10 mouse cellular contexts compared by ENCODE assay signal in the genomic region with DNA sequence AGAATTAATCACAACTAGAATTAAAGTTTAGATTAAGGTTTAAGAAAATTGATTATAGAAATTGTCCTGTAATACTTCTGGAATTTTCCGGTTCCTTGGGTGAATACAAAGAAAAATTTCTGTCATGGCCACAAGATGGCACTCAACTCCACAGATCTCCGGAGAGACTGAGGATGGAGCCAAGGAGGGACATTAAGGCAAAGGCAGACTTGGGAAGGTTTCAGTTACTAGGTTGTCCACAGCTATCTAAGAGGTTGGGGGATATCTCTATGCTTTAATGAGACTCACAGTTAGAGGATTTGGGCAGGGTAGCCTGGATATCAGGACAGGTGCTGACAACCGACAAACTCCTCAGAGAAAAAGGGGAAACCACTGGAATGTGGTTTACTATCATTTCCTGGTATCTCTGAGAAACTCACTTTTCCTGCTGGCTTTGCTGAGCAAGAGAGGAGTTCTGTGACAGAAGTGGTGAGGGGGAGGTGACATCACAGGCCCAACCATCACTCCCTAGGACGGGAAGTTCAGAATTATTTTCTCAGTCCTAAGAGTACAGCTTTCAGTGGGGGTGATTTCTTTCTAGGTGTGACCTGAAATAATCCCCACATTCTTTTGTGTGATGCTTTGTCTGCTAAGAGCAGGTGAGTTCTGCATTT. TPM values are rescaled to one million over a fixed set of nuclear protein-coding genes. Genes with fewer than 3 reads are reported as not detected.
DNase-seq lines count a peak whose midpoint lies in the region; ATAC-seq and TF ChIP-seq lines count a peak whose summit lies in the region.
"Had no signal": no experiment of that assay in that cellular context is flagged by ENCODE, and none has a peak within 500 bp of the region (broad histone marks: within the 10 kb centered on the region; RNA-seq: fewer than 3 reads in every experiment).

No protein-coding gene starts in this region.

- H3K9me3 ChIP-seq in forebrain, embryonic 13.5 days (replicated peaks): no peaks in the 10 kb centered on the region
- H3K9me3 ChIP-seq in forebrain, embryonic 11.5 days (ENCODE audit: control insufficient read depth, low read length): no peaks in the 10 kb centered on the region
- no peaks in the 10 kb centered on the region for H3K9me3 ChIP-seq in neural tube, embryonic 11.5 days (ENCODE audit: control insufficient read depth, low read length)
- H3K9me3 ChIP-seq in hindbrain, postnatal 0 days (ENCODE audit: low read length): no peaks in the 10 kb centered on the region

- no peak overlapping the region for H3K4me3 ChIP-seq in forebrain, embryonic 13.5 days
- H3K4me3 ChIP-seq in forebrain, embryonic 11.5 days (ENCODE audit: low read depth, low read length): no peak overlapping the region
- no peak overlapping the region for H3K4me3 ChIP-seq in neural tube, embryonic 11.5 days (ENCODE audit: low read depth, low read length)
- no peak overlapping the region for H3K4me3 ChIP-seq in hindbrain, postnatal 0 days (ENCODE audit: low read length)

- WGBS in forebrain, embryonic 13.5 days: 57% methylated on average over 4 of the region's 4 CpGs
- WGBS in forebrain, embryonic 11.5 days: 55% methylated on average over 4 of the region's 4 CpGs
- WGBS in neural tube, embryonic 11.5 days: 61% methylated on average over 4 of the region's 4 CpGs
- WGBS in hindbrain, postnatal 0 days: 48% methylated on average over 4 of the region's 4 CpGs

- DNase-seq in forebrain, embryonic 11.5 days (ENCODE audit: low spot score): no peak
- peak; percentile 26 for DNase-seq in neural tube, embryonic 11.5 days (ENCODE audit: low spot score)
- DNase-seq in neural tube, embryonic 10.5 days (ENCODE audit: extremely low spot score, low spot score): no peak
- peak; percentile 64 for DNase-seq in hindbrain, postnatal 0 days (ENCODE audit: low spot score)
- peak; percentile 7 for DNase-seq in splenic B cell, adult 2 months (ENCODE audit: low read depth, low spot score)
- DNase-seq in natural killer cell, adult 2 months (ENCODE audit: low spot score in 2 of 2): no peak
- DNase-seq in spleen, postnatal 36 days (ENCODE audit: low spot score in 2 of 2): no peak

- no peaks in the 10 kb centered on the region for H3K27me3 ChIP-seq in forebrain, embryonic 13.5 days
- H3K27me3 ChIP-seq in forebrain, embryonic 11.5 days (ENCODE audit: control insufficient read depth, insufficient read depth, low read length): no peaks in the 10 kb centered on the region
- H3K27me3 ChIP-seq in neural tube, embryonic 11.5 days (ENCODE audit: control insufficient read depth, insufficient read depth, low read length): no peaks in the 10 kb centered on the region
- no peaks in the 10 kb centered on the region for H3K27me3 ChIP-seq in hindbrain, postnatal 0 days (ENCODE audit: insufficient read depth, low read length)
- H3K27me3 ChIP-seq in splenic B cell, adult 2 months (ENCODE audit: control insufficient read depth, insufficient read depth, low read length, poor library complexity, severe bottlenecking): no peaks in the 10 kb centered on the region

- no peak overlapping the region for H3K4me2 ChIP-seq in forebrain, embryonic 13.5 days
- H3K4me2 ChIP-seq in forebrain, embryonic 11.5 days (ENCODE audit: low read depth, low read length, severe bottlenecking): no peak overlapping the region
- no peak overlapping the region for H3K4me2 ChIP-seq in neural tube, embryonic 11.5 days (ENCODE audit: low read depth)
- no peak overlapping the region for H3K4me2 ChIP-seq in hindbrain, postnatal 0 days (ENCODE audit: low read depth, low read length)

- ATAC-seq in forebrain, embryonic 13.5 days: peak; percentile 43; the same call in 1 of the 2 replicates
- no peak for ATAC-seq in forebrain, embryonic 11.5 days (replicated peaks; ENCODE audit: low FRiP score)
- ATAC-seq in neural tube, embryonic 11.5 days (ENCODE audit: insufficient read depth, low FRiP score, low TSS enrichment): no peak
- peak; percentile 45; the same call in 1 of the 2 replicates for ATAC-seq in hindbrain, postnatal 0 days

- no peaks in the 10 kb centered on the region for H3K4me1 ChIP-seq in forebrain, embryonic 13.5 days
- no peaks in the 10 kb centered on the region for H3K4me1 ChIP-seq in forebrain, embryonic 11.5 days (replicated peaks; ENCODE audit: control insufficient read depth, insufficient read depth, low read length)
- no peaks in the 10 kb centered on the region for H3K4me1 ChIP-seq in neural tube, embryonic 11.5 days (ENCODE audit: control insufficient read depth, insufficient read depth, low read length)
- H3K4me1 ChIP-seq in hindbrain, postnatal 0 days (ENCODE audit: insufficient read depth, low read length): no peaks in the 10 kb centered on the region

- TF ChIP-seq CTCF in hindbrain, postnatal 0 days (IDR thresholded peaks at IDR 0.05; ENCODE audit: low read depth): peak; percentile 60

- no peak overlapping the region for H3K27ac ChIP-seq in forebrain, embryonic 13.5 days
- H3K27ac ChIP-seq in forebrain, embryonic 11.5 days (ENCODE audit: low read depth, low read length): no peak overlapping the region
- H3K27ac ChIP-seq in neural tube, embryonic 11.5 days (ENCODE audit: low read depth, low read length): no peak overlapping the region
- H3K27ac ChIP-seq in hindbrain, postnatal 0 days: no peak overlapping the region

- no peaks in the 10 kb centered on the region for H3K36me3 ChIP-seq in forebrain, embryonic 13.5 days (ENCODE audit: poor library complexity, severe bottlenecking)
- H3K36me3 ChIP-seq in forebrain, embryonic 11.5 days (ENCODE audit: control insufficient read depth, insufficient read depth, low read length): no peaks in the 10 kb centered on the region
- no peaks in the 10 kb centered on the region for H3K36me3 ChIP-seq in neural tube, embryonic 11.5 days (ENCODE audit: control insufficient read depth, insufficient read depth, low read length)
- H3K36me3 ChIP-seq in hindbrain, postnatal 0 days (ENCODE audit: insufficient read depth, low read length): no peaks in the 10 kb centered on the region
- no peaks in the 10 kb centered on the region for H3K36me3 ChIP-seq in splenic B cell, adult 2 months (ENCODE audit: control insufficient read depth, insufficient read depth, low read length, poor library complexity, severe bottlenecking)

- no peak overlapping the region for H3K9ac ChIP-seq in forebrain, embryonic 13.5 days
- H3K9ac ChIP-seq in forebrain, embryonic 11.5 days (ENCODE audit: low read length): no peak overlapping the region
- H3K9ac ChIP-seq in neural tube, embryonic 11.5 days (ENCODE audit: low read length): no peak overlapping the region
- no peak overlapping the region for H3K9ac ChIP-seq in hindbrain, postnatal 0 days (replicated peaks; ENCODE audit: low read length)

RNA-seq across cellular contexts. Expression of a gene that starts 56.0 kb away (rescaled TPM):
- not detected in 2 replicates for polyA plus RNA-seq in forebrain, embryonic 13.5 days (2015; fragmentation: Nextera tagmentation; extraction: Ambion mirVana)
- not detected in 2 replicates for polyA plus RNA-seq in forebrain, embryonic 11.5 days (2014; fragmentation: Nextera tagmentation; extraction: Ambion mirVana)
- polyA plus RNA-seq in neural tube, embryonic 11.5 days (2014; fragmentation: Nextera tagmentation; extraction: Ambion mirVana): not detected in 2 replicates
- not detected in 2 replicates for total RNA-seq in hindbrain, postnatal 0 days (2014; rRNA removed)
- polyA plus RNA-seq in hindbrain, postnatal 0 days (2015; fragmentation: Nextera tagmentation; extraction: Ambion mirVana): not detected in 2 replicates
- total RNA-seq: ES-E14 had no signal
- polyA plus RNA-seq: lung, embryonic 16.5 days had no signal

Comparison
In these comparisons a context has a peak if more than half of its experiments do, and no peak if none do; other contexts are left out.
1. ATAC-seq: peak in forebrain, embryonic 13.5 days (single experiment) and hindbrain, postnatal 0 days (single experiment); none in forebrain, embryonic 11.5 days (single experiment) and neural tube, embryonic 11.5 days (single experiment).
2. DNase-seq: peak in neural tube, embryonic 11.5 days (single experiment), hindbrain, postnatal 0 days (single experiment) and splenic B cell, adult 2 months (single experiment); none in forebrain, embryonic 11.5 days (single experiment), neural tube, embryonic 10.5 days (single experiment), natural killer cell, adult 2 months (0 of 2) and spleen, postnatal 36 days (0 of 2).